Mouse (Mus musculus) spleen, postnatal 14 days (tissue): ENCODE results near the gene Slitrk4.

ENCODE experiments used
- DNase-seq, 2 experiments: peaks; one replicate each; pipeline ENCODE4 v3.0.0; 2021 to 2022; ENCODE audit warnings: low spot score in 2 of 2

Slitrk4 gene

GRCm38 (mm10) chrX:64276290-64277125, at the start of gene Slitrk4:
Gene Slitrk4, minus strand, starts transcription at chrX:64276996.
- DNase-seq: no peak

DNA sequence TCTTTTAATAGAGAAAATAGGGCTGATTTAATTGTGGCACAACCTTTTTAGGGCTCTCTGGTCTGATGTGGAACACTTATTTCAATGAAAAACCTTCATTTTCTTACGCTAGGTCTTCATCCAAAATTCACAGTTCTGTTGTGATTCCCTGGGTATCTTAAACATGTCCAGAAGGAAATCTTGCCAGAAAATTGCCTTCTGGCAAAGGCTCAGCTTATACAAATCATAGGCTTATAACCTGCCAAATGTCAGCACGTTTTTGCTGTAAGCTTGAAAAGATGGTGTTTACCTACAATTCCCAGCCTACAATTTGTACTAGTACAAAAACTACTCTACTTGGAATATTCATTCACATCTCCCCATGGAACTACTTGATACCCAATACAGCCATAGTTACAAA, 42.7 kb upstream of the Slitrk4 start:
- no peak for DNase-seq

- DNase-seq: no peak
Observed at GRCm38 (mm10) chrX:64277991-64278301, 1.1 kb upstream of the Slitrk4 start.

DNA sequence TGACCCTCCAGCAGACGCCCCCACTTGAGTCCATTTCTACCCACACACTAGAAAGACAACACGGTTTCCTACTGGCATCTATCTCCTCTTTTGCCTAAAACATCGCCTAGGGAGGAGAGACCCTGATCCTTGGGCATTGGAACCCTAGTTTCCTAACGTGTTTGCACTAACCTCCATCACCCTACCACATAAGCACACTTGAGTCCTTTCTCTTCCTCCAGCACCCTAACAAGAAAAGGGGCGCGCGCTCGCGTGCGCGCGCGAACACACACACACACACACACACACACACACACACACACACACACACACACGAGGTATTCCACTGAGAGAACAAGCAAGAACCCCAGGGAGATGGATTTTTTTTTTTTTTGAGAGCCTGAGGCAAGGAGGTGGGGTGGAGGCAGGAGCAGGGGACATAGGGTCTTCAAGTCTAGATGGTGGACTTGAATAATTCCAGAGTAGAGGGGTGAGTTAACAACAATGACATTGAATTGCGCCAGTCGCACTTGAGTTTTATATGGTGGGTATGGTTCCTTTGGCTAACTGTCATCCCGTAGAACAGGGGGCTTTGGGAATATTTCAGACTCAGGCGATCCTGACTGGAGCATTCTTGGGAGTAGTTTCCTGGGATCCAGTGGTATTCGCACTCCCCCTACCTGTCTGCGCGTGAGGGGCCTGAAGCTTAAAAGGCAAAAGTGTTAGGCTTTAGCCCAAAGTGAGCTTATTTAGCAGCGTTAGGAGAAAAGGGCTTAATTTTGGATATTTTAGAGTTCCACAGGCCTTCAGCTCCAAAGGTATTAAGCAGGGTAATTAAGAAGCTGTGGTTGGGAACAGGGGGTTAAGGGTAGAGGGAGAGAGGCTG, 562 bp upstream of the Slitrk4 start:
- no peak for DNase-seq

GRCm38 (mm10) chrX:64275501-64276289, 1.1 kb downstream of the Slitrk4 start:
- DNase-seq: no peak

DNA sequence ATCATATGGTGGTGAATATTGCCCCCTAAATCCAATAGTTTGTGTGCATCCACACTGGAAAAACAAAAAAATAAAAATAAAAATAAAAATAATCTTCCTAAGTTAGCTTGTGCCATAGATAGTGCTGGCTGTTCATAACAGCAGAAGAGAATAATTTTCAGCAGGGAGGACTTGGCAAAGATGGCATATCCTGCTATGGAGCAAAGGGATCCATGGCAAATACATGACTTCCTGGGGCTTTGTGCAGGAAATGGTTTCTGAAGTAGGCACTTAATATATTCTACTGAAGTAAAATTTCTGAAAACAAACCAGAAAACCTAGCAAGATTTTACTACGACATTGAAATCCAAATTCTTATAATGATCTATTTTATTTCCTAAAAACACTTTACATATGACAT, 13.3 kb downstream of the Slitrk4 start:
- DNase-seq: no peak
